Mouse (Mus musculus) hindbrain, embryonic 14.5 days (tissue): ENCODE results near the gene Clybl. TPM values are rescaled to one million over a fixed set of nuclear protein-coding genes. Genes with fewer than 3 reads are reported as not detected.
A peak's percentile ranks its signal among the peaks of the same experiment; 100 is the strongest.

Experiments used
- ATAC-seq: fragments of 200-750 bp; cut with Nextera tagmentation; 2 replicates; pipeline ENCODE4 v1.8.0; 2017; ENCODE audit warnings: moderate number of reproducible peaks, mild to moderate bottlenecking, moderate TSS enrichment, moderate library complexity; ENCODE audit not compliant: low FRiP score
- DNase-seq: peaks from one replicate; pipeline ENCODE4 v3.0.0-alpha.2; 2015; ENCODE audit warnings: low spot score
- H3K27ac ChIP-seq: fragments of 300-500 bp; sonication (generic); 2 replicates; pipeline ENCODE4 v1.5.1; 2014; ENCODE audit warnings: mild to moderate bottlenecking, moderate library complexity
- H3K27me3 ChIP-seq: fragments of 300-500 bp; sonication (generic); 2 replicates; pipeline ENCODE4 v1.6.1; 2014; ENCODE audit warnings: mild to moderate bottlenecking, low read length, mixed read lengths; ENCODE audit not compliant: control insufficient read depth, insufficient read depth
- H3K36me3 ChIP-seq: fragments of 300-500 bp; sonication (generic); replicated peaks from 2 replicates; pipeline ENCODE4 v1.6.1; 2014; ENCODE audit not compliant: control insufficient read depth, insufficient read depth
- H3K4me1 ChIP-seq: fragments of 300-500 bp; sonication (generic); replicated peaks from 2 replicates; pipeline ENCODE4 v1.6.1; 2014; ENCODE audit warnings: antibody characterized with exemption, low read length, mixed read lengths; ENCODE audit not compliant: control insufficient read depth, insufficient read depth
- H3K4me2 ChIP-seq: fragments of 300-500 bp; sonication (generic); replicated peaks from 2 replicates; pipeline ENCODE4 v1.6.1; 2014; ENCODE audit warnings: mild to moderate bottlenecking, moderate library complexity
- H3K4me3 ChIP-seq: fragments of 300-500 bp; sonication (generic); replicated peaks from 2 replicates; pipeline ENCODE4 v1.5.1; 2014; ENCODE audit warnings: mild to moderate bottlenecking, low read length
- H3K9ac ChIP-seq: fragments of 300-500 bp; sonication (generic); 2 replicates; pipeline ENCODE4 v1.6.1; 2014
- H3K9me3 ChIP-seq: fragments of 300-500 bp; sonication (generic); 2 replicates; pipeline ENCODE4 v1.6.1; 2016; ENCODE audit warnings: low read length; ENCODE audit not compliant: control insufficient read depth
- WGBS: fragments of 180-500 bp; shearing (Covaris S2); extraction: QIAGEN DNeasy Blood & Tissue Kit; methylation state at CpG from one replicate; pipeline ENCODE4 v1.1.7; 2014; 5-methylcytosine and 5-hydroxymethylcytosine counted together
- polyA plus RNA-seq: library from polyadenylated mRNA; unstranded; fragments of >200 nt; fragmentation: Nextera tagmentation; extraction: Ambion mirVana; gene quantifications from 2 replicates; pipeline ENCODE4 v1.2.1, GENCODE M21; 2014

Gene Clybl
- polyA plus RNA-seq, 1 experiment from 2014 or later, result 16.3 TPM

DNA sequence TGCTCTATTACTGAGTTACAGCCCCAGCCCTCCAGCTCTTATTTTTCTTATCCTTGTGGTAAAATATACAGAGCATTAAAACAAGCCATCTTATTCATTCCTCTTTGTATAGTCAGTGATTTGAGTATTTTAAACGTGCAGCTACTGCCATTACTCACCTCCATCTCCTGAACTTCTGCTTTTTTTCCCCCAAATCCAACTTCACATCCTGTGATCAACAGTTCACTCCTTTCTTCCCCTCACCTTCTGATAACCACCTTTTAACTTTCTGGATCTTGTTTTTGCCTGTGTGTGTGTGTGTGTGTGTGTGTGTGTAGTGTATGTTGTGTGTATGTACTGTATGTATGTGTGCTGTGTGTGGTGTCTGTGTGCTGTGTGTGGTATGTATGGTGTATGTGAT is 122.3 kb downstream of the Clybl start:
- H3K9ac ChIP-seq, result no peak overlapping the region
- no peak overlapping the region for H3K27ac ChIP-seq
- 75% methylated on average over 1 of the region's 1 CpGs for WGBS
- no peaks in the 10 kb centered on the region for H3K9me3 ChIP-seq
- H3K27me3 ChIP-seq, result no peaks in the 10 kb centered on the region
- no peaks in the 10 kb centered on the region for H3K36me3 ChIP-seq
- ATAC-seq (no peak), DNase-seq (no peak)
- H3K4me1 ChIP-seq, result 0 out of 2 replicates have a peak, but pooled peaks cover 6% of the 10 kb centered on the region
- no peak overlapping the region for H3K4me2 ChIP-seq
- no peak overlapping the region for H3K4me3 ChIP-seq

DNA sequence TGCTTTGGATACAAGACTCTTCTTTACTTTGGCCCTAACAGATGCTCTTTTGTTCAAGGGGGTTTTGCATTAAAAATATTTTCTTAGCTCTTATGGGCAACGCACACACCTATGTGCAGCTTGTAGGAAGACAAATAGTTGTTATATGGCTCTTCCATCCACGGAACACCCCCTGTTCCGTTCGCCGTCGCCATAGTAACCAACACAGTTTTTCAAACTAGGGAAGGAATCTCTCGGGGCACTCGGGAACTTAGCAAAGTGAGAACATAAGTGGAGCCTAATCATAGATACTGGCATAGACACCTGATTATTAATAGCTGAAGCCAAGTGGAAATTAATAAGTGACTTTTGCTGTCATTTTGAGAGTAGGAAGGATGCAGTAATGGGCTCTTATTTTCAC is 123.6 kb downstream of the Clybl start:
- 0 out of 2 replicates have a peak, but pooled peaks cover 6% of the 10 kb centered on the region for H3K4me1 ChIP-seq
- H3K9ac ChIP-seq, result no peak overlapping the region
- H3K27me3 ChIP-seq, result no peaks in the 10 kb centered on the region
- H3K27ac ChIP-seq, result no peak overlapping the region
- no peaks in the 10 kb centered on the region for H3K36me3 ChIP-seq
- peak; percentile 41 for DNase-seq
- H3K9me3 ChIP-seq, result no peaks in the 10 kb centered on the region
- no peak overlapping the region for H3K4me3 ChIP-seq
- no peak for ATAC-seq
- H3K4me2 ChIP-seq, result no peak overlapping the region
- WGBS, result 41% methylated on average over 8 of the region's 8 CpGs

DNA sequence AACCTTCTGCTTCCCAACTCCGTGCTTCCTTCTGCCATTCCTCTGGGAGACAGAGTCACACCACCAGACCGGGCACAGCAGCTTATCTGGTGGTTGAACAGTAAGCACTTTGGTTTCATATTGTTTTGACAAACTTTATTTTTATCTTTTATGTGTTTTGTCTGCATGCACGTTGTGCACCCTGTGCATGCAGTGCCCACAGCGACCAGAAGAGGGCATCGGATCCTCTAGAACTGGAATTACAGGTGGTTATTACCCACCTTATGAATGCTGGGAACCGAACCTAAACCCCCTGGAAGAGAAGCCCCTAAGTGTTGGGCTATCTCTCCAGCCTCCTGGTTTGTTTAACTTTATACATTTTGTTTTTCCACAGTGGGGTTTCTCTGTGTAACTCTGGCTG is 130.9 kb downstream of the Clybl start:
- H3K27me3 ChIP-seq, result no peaks in the 10 kb centered on the region
- no peaks in the 10 kb centered on the region for H3K36me3 ChIP-seq
- H3K4me1 ChIP-seq, result no peaks in the 10 kb centered on the region
- WGBS, result 97% methylated on average over 6 of the region's 6 CpGs
- no peak overlapping the region for H3K4me3 ChIP-seq
- H3K9ac ChIP-seq, result no peak overlapping the region
- no peak overlapping the region for H3K27ac ChIP-seq
- no peak overlapping the region for H3K4me2 ChIP-seq
- ATAC-seq, result no peak
- no peaks in the 10 kb centered on the region for H3K9me3 ChIP-seq
- no peak for DNase-seq

DNA sequence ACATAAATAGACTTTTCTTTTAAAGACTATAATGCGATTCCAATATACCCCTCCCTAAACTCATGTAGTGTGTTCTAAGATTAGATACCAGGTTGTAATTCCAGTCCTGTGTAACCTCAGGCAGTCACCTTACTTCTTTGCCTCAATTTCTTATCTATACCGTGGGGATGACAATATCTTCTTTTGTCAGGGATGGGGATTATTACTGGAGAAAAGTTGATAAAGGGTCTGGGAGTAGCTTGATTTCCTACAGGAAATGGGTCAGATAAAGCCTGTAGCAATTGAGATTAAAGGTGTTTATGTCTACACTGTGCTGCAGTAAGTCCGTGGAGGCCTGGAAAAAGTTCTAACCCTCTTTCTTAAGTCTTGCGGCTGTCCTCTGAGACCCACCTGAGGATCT is 131.8 kb downstream of the Clybl start:
- Histone ChIP-seq H3K27ac (no peak overlapping the region), H3K4me1 (no peaks in the 10 kb centered on the region), H3K27me3 (no peaks in the 10 kb centered on the region), H3K4me2 (no peak overlapping the region), H3K9ac (no peak overlapping the region), H3K9me3 (no peaks in the 10 kb centered on the region), H3K36me3 (no peaks in the 10 kb centered on the region), H3K4me3 (no peak overlapping the region)
- 94% methylated on average over 4 of the region's 4 CpGs for WGBS
- no peak for ATAC-seq
- no peak for DNase-seq

DNA sequence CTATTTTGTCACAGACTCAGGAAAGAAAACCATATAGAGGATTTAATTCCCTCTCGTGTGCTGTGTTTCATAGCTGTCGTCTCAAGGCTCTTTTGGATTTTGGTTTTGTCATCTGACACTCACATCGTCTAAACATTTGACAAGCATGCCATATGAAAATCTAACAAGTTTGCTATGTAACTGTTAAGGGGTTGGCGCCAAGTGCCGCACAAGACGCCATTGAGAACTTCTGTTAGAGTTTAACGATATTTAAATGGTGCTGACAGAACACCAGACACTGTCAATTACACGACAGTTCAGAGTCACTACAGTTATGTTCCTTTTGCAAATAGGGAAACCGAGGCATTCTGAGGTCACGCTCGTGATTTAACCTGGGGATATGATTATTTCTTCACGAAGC is 134.2 kb downstream of the Clybl start:
- ATAC-seq, result no peak
- Histone ChIP-seq H3K4me3 (no peak overlapping the region), H3K4me2 (no peak overlapping the region), H3K9ac (no peak overlapping the region), H3K27ac (no peak overlapping the region), H3K9me3 (no peaks in the 10 kb centered on the region), H3K27me3 (no peaks in the 10 kb centered on the region), H3K36me3 (no peaks in the 10 kb centered on the region), H3K4me1 (no peaks in the 10 kb centered on the region)
- 93% methylated on average over 12 of the region's 12 CpGs for WGBS
- DNase-seq, result no peak

DNA sequence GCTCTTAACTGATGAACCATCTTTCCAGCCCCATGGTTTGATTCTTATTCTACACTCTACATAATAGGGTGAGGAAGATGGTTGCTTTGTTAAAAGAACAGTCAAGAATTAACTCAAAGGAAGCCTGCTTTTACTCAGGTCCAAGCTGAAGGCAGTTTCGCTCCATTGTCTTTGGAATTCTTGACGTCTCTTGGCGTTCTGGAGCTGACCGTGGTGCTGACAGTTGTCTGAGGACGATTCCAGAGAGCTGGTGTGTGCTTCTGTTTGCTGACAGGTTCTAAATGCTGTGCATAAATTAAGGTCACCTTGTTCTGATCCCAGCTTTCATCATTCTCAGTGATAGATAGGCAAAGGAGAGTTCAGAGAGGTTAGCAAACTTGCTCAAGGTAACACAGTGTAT is 140.6 kb downstream of the Clybl start:
- 36% methylated on average over 5 of the region's 5 CpGs for WGBS
- DNase-seq, result no peak
- Histone ChIP-seq H3K4me3 (no peak overlapping the region), H3K27me3 (no peaks in the 10 kb centered on the region), H3K9me3 (no peaks in the 10 kb centered on the region), H3K9ac (no peak overlapping the region), H3K27ac (no peak overlapping the region), H3K36me3 (no peaks in the 10 kb centered on the region), H3K4me1 (0 out of 2 replicates have a peak, but pooled peaks cover 6% of the 10 kb centered on the region), H3K4me2 (no peak overlapping the region)
- no peak for ATAC-seq

DNA sequence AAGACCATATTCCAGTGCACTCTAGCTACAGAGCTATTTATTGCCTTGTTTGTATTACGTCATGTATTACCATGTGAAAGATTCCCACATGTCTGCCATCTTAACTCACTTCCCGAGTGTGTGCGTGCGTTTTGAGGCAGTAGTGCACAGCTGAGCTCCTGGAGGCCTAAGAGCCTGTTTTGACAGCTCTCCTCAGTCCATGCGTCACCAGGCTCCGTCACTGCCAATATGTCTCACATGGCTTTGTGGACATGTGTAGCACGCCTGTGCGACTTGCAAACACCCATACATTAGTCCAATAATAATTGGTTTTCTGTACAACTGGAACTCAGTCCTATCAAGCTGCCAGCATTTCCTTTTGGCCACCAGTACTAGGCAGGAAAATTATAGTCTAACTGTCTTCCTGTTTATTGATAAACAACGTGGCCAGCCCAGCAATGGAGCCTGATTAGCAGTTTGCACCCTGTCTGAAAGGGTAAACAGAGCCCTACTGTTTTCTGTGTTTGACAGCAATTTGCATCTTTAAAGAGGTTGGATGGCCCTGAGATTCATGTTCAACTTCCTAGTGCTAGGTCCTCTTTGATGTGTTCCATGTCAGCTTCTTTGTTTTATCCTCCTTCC is 142.4 kb downstream of the Clybl start:
- Histone ChIP-seq H3K27me3 (no peaks in the 10 kb centered on the region), H3K9me3 (no peaks in the 10 kb centered on the region), H3K36me3 (no peaks in the 10 kb centered on the region), H3K4me2 (no peak overlapping the region), H3K27ac (no peak overlapping the region), H3K4me3 (no peak overlapping the region), H3K4me1 (0 out of 2 replicates have a peak, but pooled peaks cover 6% of the 10 kb centered on the region), H3K9ac (no peak overlapping the region)
- 65% methylated on average over 9 of the region's 9 CpGs for WGBS
- no peak for DNase-seq
- ATAC-seq, result no peak

DNA sequence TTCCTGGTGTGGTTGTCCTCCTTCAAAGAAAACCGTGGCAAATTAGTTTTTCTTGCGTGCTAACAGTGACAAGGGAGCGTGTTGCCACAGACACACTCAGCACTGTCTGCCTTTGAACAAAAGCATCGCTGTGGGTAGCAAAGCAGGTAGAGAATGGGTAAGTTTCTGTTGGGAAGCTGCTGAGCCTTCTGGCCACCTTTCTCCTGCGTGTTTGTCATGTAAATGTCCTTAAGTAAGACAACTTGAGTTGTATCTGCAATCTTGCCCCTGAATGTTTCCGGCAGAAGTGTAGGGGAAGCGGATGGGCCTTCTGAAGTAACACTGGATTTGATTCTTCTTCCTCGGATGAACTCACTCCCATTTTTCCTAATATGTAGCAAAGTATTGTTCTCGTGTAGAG is 148.6 kb downstream of the Clybl start:
- no peak overlapping the region for H3K27ac ChIP-seq
- 55% methylated on average over 9 of the region's 9 CpGs for WGBS
- no peak for ATAC-seq

DNA sequence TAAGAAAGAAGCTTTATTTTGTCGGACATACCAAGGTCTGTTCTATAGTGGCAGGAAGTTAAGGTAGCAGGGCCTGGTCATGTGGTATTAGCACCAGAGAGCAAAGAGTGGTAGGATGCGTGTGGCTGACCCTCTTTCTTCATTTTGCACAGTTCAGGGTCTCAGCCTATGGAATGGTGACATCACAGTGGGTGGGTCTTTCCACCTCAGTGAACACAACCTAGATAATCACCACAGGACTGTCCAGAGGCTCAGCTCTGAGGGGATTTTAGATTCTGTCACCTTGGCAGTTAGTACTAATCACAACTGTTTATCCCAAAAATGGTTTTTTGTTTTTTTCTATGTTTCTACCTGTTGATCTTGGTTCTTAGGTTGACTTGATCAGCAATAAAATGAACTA is 149.2 kb downstream of the Clybl start:
- Histone ChIP-seq H3K27me3 (no peaks in the 10 kb centered on the region), H3K27ac (no peak overlapping the region), H3K4me2 (no peak overlapping the region), H3K9me3 (no peaks in the 10 kb centered on the region), H3K4me3 (no peak overlapping the region), H3K36me3 (no peaks in the 10 kb centered on the region), H3K9ac (no peak overlapping the region), H3K4me1 (no peaks in the 10 kb centered on the region)
- DNase-seq, result no peak
- ATAC-seq, result no peak
- 75% methylated on average over 2 of the region's 2 CpGs for WGBS

More for the DNA sequence above, 148.6 kb downstream of the Clybl start:
- Histone ChIP-seq H3K4me2 (no peak overlapping the region), H3K9me3 (no peaks in the 10 kb centered on the region), H3K9ac (no peak overlapping the region), H3K36me3 (no peaks in the 10 kb centered on the region), H3K4me1 (no peaks in the 10 kb centered on the region), H3K27me3 (no peaks in the 10 kb centered on the region), H3K4me3 (no peak overlapping the region)
- DNase-seq, result no peak
